Mouse (Mus musculus): Measurements from ENCODE around the gene Cercam.

GRCm38 (mm10) chr2:29831106-29831505 lies 37.9 kb upstream of the Cercam start:
- no peak for TF ChIP-seq CTCF (IDR thresholded peaks at IDR 0.05; ENCODE audit: borderline replicate concordance, extremely low read depth, insufficient read depth, insufficient read length)
- TF ChIP-seq POLR2A (IDR thresholded peaks at IDR 0.05; ENCODE audit: borderline replicate concordance, extremely low read depth, insufficient read depth, insufficient read length, poor library complexity, severe bottlenecking): no peak

Measured in brain, embryonic 14.5 days (tissue).